Mouse (Mus musculus): ENCODE data around the gene Wnt9a. TPM values are rescaled to one million over a fixed set of nuclear protein-coding genes. Genes with fewer than 3 reads are reported as not detected.

Gene Wnt9a
- polyA plus RNA-seq, 1 experiment: not detected

GRCm38 (mm10) chr11:59274184-59274583 lies 32.5 kb upstream of the Wnt9a start:
- Histone ChIP-seq H3K36me3 (ENCODE audit: control insufficient read depth) (no peaks in the 10 kb centered on the region), H3K4me1 (ENCODE audit: control insufficient read depth) (0 out of 2 replicates have a peak, but pooled peaks cover 2% of the 10 kb centered on the region), H3K9me3 (ENCODE audit: control insufficient read depth, low read length) (peaks cover under 1% of the 10 kb centered on the region), H3K27me3 (ENCODE audit: control insufficient read depth) (peaks cover 81% of the 10 kb centered on the region), H3K4me3 (replicated peaks) (no peak overlapping the region)
- no peak for TF ChIP-seq TAL1 (IDR thresholded peaks at IDR 0.05; ENCODE audit: low read length)
- TF ChIP-seq GATA1 (IDR thresholded peaks at IDR 0.05; ENCODE audit: low read length): no peak

- no peak for TF ChIP-seq TAL1 (IDR thresholded peaks at IDR 0.05; ENCODE audit: low read length)
- Histone ChIP-seq H3K27me3 (ENCODE audit: control insufficient read depth) (peaks cover 91% of the 10 kb centered on the region), H3K9me3 (ENCODE audit: control insufficient read depth, low read length) (no peaks in the 10 kb centered on the region)
These were observed 29.9 kb upstream of the Wnt9a start for GRCm38 (mm10) chr11:59276877-59277276.

GRCm38 (mm10) chr11:59278047-59278446 lies 28.7 kb upstream of the Wnt9a start:
- H3K36me3 ChIP-seq (ENCODE audit: control insufficient read depth): no peaks in the 10 kb centered on the region
- no peaks in the 10 kb centered on the region for H3K9me3 ChIP-seq (ENCODE audit: control insufficient read depth, low read length)
- TF ChIP-seq TAL1 (IDR thresholded peaks at IDR 0.05; ENCODE audit: low read length): no peak
- TF ChIP-seq GATA1 (IDR thresholded peaks at IDR 0.05; ENCODE audit: low read length): no peak
- H3K27me3 ChIP-seq (ENCODE audit: control insufficient read depth): peaks cover 89% of the 10 kb centered on the region
- H3K4me1 ChIP-seq (ENCODE audit: control insufficient read depth): 0 out of 2 replicates have a peak, but pooled peaks cover 2% of the 10 kb centered on the region
- H3K4me3 ChIP-seq (replicated peaks): no peak overlapping the region

More at GRCm38 (mm10) chr11:59276877-59277276, 29.9 kb upstream of the Wnt9a start:
- 0 out of 2 replicates have a peak, but pooled peaks cover 2% of the 10 kb centered on the region for H3K4me1 ChIP-seq (ENCODE audit: control insufficient read depth)
- H3K36me3 ChIP-seq (ENCODE audit: control insufficient read depth): no peaks in the 10 kb centered on the region
- no peak overlapping the region for H3K4me3 ChIP-seq (replicated peaks)

- Histone ChIP-seq H3K9me3 (ENCODE audit: control insufficient read depth, low read length) (no peaks in the 10 kb centered on the region), H3K4me1 (ENCODE audit: control insufficient read depth) (no peaks in the 10 kb centered on the region), H3K36me3 (ENCODE audit: control insufficient read depth) (no peaks in the 10 kb centered on the region), H3K4me3 (replicated peaks) (no peak overlapping the region), H3K27me3 (ENCODE audit: control insufficient read depth) (peaks cover 86% of the 10 kb centered on the region)
- TF ChIP-seq TAL1 (IDR thresholded peaks at IDR 0.05; ENCODE audit: low read length): no peak
- TF ChIP-seq GATA1 (IDR thresholded peaks at IDR 0.05; ENCODE audit: low read length): no peak
These were observed 24.6 kb upstream of the Wnt9a start for GRCm38 (mm10) chr11:59282111-59282510.

- Histone ChIP-seq H3K36me3 (ENCODE audit: control insufficient read depth) (no peaks in the 10 kb centered on the region), H3K4me1 (ENCODE audit: control insufficient read depth) (no peaks in the 10 kb centered on the region), H3K4me3 (replicated peaks) (no peak overlapping the region), H3K9me3 (ENCODE audit: control insufficient read depth, low read length) (no peaks in the 10 kb centered on the region), H3K27me3 (ENCODE audit: control insufficient read depth) (peaks cover 88% of the 10 kb centered on the region)
- TF ChIP-seq TAL1 (IDR thresholded peaks at IDR 0.05; ENCODE audit: low read length) (no peak), GATA1 (IDR thresholded peaks at IDR 0.05; ENCODE audit: low read length) (no peak)
These were observed 23.8 kb upstream of the Wnt9a start for GRCm38 (mm10) chr11:59282933-59283332.

GRCm38 (mm10) chr11:59284146-59284545 lies 22.6 kb upstream of the Wnt9a start:
- Histone ChIP-seq H3K9me3 (ENCODE audit: control insufficient read depth, low read length) (peaks cover 2% of the 10 kb centered on the region; the same call in 1 of the 2 replicates), H3K27me3 (ENCODE audit: control insufficient read depth) (peaks cover 89% of the 10 kb centered on the region), H3K4me1 (ENCODE audit: control insufficient read depth) (no peaks in the 10 kb centered on the region)

GRCm38 (mm10) chr11:59289706-59290105 lies 17.0 kb upstream of the Wnt9a start:
- H3K4me1 ChIP-seq (ENCODE audit: control insufficient read depth): peaks cover 2% of the 10 kb centered on the region; the same call in 1 of the 2 replicates
- TF ChIP-seq TAL1 (IDR thresholded peaks at IDR 0.05; ENCODE audit: low read length) (no peak), GATA1 (IDR thresholded peaks at IDR 0.05; ENCODE audit: low read length) (no peak)
- H3K27me3 ChIP-seq (ENCODE audit: control insufficient read depth): peaks cover 91% of the 10 kb centered on the region

More at GRCm38 (mm10) chr11:59284146-59284545, 22.6 kb upstream of the Wnt9a start:
- H3K4me3 ChIP-seq (replicated peaks): no peak overlapping the region
- TF ChIP-seq TAL1 (IDR thresholded peaks at IDR 0.05; ENCODE audit: low read length): no peak
- no peak for TF ChIP-seq GATA1 (IDR thresholded peaks at IDR 0.05; ENCODE audit: low read length)
- no peaks in the 10 kb centered on the region for H3K36me3 ChIP-seq (ENCODE audit: control insufficient read depth)

GRCm38 (mm10) chr11:59290702-59291303 lies 15.9 kb upstream of the Wnt9a start, which contains the start of gene Wnt3a:
TSS of gene Wnt3a (minus strand) at chr11:59290752.
- Histone ChIP-seq H3K36me3 (ENCODE audit: control insufficient read depth) (no peaks in the 10 kb centered on the region), H3K9me3 (ENCODE audit: control insufficient read depth, low read length) (peaks cover 7% of the 10 kb centered on the region; the same call in 1 of the 2 replicates), H3K4me3 (replicated peaks) (no peak within 1 kb of the TSS), H3K4me1 (ENCODE audit: control insufficient read depth) (peaks cover 2% of the 10 kb centered on the region; the same call in 1 of the 2 replicates), H3K27me3 (ENCODE audit: control insufficient read depth) (peaks cover 92% of the 10 kb centered on the region)
- TF ChIP-seq TAL1 (IDR thresholded peaks at IDR 0.05; ENCODE audit: low read length) (no peak), GATA1 (IDR thresholded peaks at IDR 0.05; ENCODE audit: low read length) (no peak)

More at GRCm38 (mm10) chr11:59289706-59290105, 17.0 kb upstream of the Wnt9a start:
- peaks cover 7% of the 10 kb centered on the region; the same call in 1 of the 2 replicates for H3K9me3 ChIP-seq (ENCODE audit: control insufficient read depth, low read length)
- no peaks in the 10 kb centered on the region for H3K36me3 ChIP-seq (ENCODE audit: control insufficient read depth)
- no peak overlapping the region for H3K4me3 ChIP-seq (replicated peaks)

- H3K9me3 ChIP-seq (ENCODE audit: control insufficient read depth, low read length): peaks cover 6% of the 10 kb centered on the region; the same call in 1 of the 2 replicates
- no peak for TF ChIP-seq GATA1 (IDR thresholded peaks at IDR 0.05; ENCODE audit: low read length)
- no peak for TF ChIP-seq TAL1 (IDR thresholded peaks at IDR 0.05; ENCODE audit: low read length)
- peaks cover 2% of the 10 kb centered on the region; the same call in 1 of the 2 replicates for H3K4me1 ChIP-seq (ENCODE audit: control insufficient read depth)
- H3K36me3 ChIP-seq (ENCODE audit: control insufficient read depth): no peaks in the 10 kb centered on the region
- peaks cover 96% of the 10 kb centered on the region for H3K27me3 ChIP-seq (ENCODE audit: control insufficient read depth)
- H3K4me3 ChIP-seq (replicated peaks): no peak overlapping the region
These were observed 13.1 kb upstream of the Wnt9a start for GRCm38 (mm10) chr11:59293616-59294015.

Measured in erythroblast, embryonic 14.5 days (primary cell).